Mouse (Mus musculus): ENCODE results near the gene Cdrt4. TPM values are rescaled to one million over a fixed set of nuclear protein-coding genes. Genes with fewer than 3 reads are reported as not detected.
A peak's percentile ranks its signal among the peaks of the same experiment; 100 is the strongest.

Gene Cdrt4
- polyA plus RNA-seq, 1 experiment from 2014 or later, result not detected

GRCm38 (mm10) chr11:62995066-62995754 lies 44.2 kb downstream of the Cdrt4 start:
- ChIA-PET POLR2A (no interaction called here), CTCF (interaction anchor here (1.2 kb wide), 2 partner anchors 28 to 141 kb away, joined by 4 to 7 read pairs; no protein-coding TSS in a partner anchor)
- DNase-seq (ENCODE audit: low read depth, low spot score) (no peak), ATAC-seq (no peak)
- no peak for TF ChIP-seq CTCF (IDR thresholded peaks at IDR 0.05)
- in situ Hi-C loops (cut with MboI; ENCODE audit: low pct_unique_long_range_greater_than_20kb), result no loop called here
- no peaks in the 10 kb centered on the region for H3K27me3 ChIP-seq

GRCm38 (mm10) chr11:62995755-62996521 lies 44.9 kb downstream of the Cdrt4 start:
- ChIA-PET POLR2A (interaction anchor here (0.7 kb wide), 1 partner anchor 1513 kb away, joined by 4 read pairs; no protein-coding TSS in a partner anchor), CTCF (interaction anchor here (1.2 kb wide), 3 partner anchors 8 to 140 kb away, joined by 3 to 7 read pairs (median 4); no protein-coding TSS in a partner anchor)
- no peak for TF ChIP-seq CTCF (IDR thresholded peaks at IDR 0.05)
- in situ Hi-C loops (cut with MboI; ENCODE audit: low pct_unique_long_range_greater_than_20kb), result no loop called here
- DNase-seq (ENCODE audit: low read depth, low spot score), result no peak
- no peaks in the 10 kb centered on the region for H3K27me3 ChIP-seq
- ATAC-seq, result peak; percentile 42

GRCm38 (mm10) chr11:62996522-62996898 lies 45.5 kb downstream of the Cdrt4 start:
- no peaks in the 10 kb centered on the region for H3K27me3 ChIP-seq
- ChIA-PET POLR2A (interaction anchor here (0.7 kb wide), 2 partner anchors 894 to 1512 kb away, joined by 4 read pairs; no protein-coding TSS in a partner anchor), CTCF (interaction anchor here (1.0 to 1.2 kb wide), 2 partner anchors 9 to 139 kb away, joined by 3 read pairs; no protein-coding TSS in a partner anchor)
- DNase-seq (ENCODE audit: low read depth, low spot score), result no peak
- in situ Hi-C loops (cut with MboI; ENCODE audit: low pct_unique_long_range_greater_than_20kb), result no loop called here
- TF ChIP-seq CTCF (IDR thresholded peaks at IDR 0.05), result no peak
- no peak for ATAC-seq

GRCm38 (mm10) chr11:62997039-62997717 lies 46.2 kb downstream of the Cdrt4 start:
- in situ Hi-C loops (cut with MboI; ENCODE audit: low pct_unique_long_range_greater_than_20kb), result no loop called here

GRCm38 (mm10) chr11:62997718-62998281 lies 46.8 kb downstream of the Cdrt4 start:
- DNase-seq (ENCODE audit: low read depth, low spot score), result peak; percentile 80

More at GRCm38 (mm10) chr11:62997039-62997717, 46.2 kb downstream of the Cdrt4 start:
- no peaks in the 10 kb centered on the region for H3K27me3 ChIP-seq
- ATAC-seq (peak; percentile 2), DNase-seq (ENCODE audit: low read depth, low spot score) (no peak)
- CTCF ChIA-PET, result interaction anchor here (0.7 to 1.2 kb wide), 3 partner anchors 9 to 139 kb away, joined by 3 read pairs; no protein-coding TSS in a partner anchor
- POLR2A ChIA-PET, result interaction anchor here (0.7 to 1.4 kb wide), 3 partner anchors 11 to 893 kb away, joined by 3 to 4 read pairs (median 3); no protein-coding TSS in a partner anchor
- TF ChIP-seq CTCF (IDR thresholded peaks at IDR 0.05), result no peak

GRCm38 (mm10) chr11:63000126-63000525 lies 49.1 kb downstream of the Cdrt4 start:
- no peak for DNase-seq (ENCODE audit: low read depth, low spot score)
- no peak for ATAC-seq
- no peaks in the 10 kb centered on the region for H3K27me3 ChIP-seq
- in situ Hi-C loops (cut with MboI; ENCODE audit: low pct_unique_long_range_greater_than_20kb), result no loop called here
- ChIA-PET CTCF (interaction anchor here (1.3 to 1.4 kb wide), 2 partner anchors 42 to 136 kb away, joined by 5 to 10 read pairs; no protein-coding TSS in a partner anchor), POLR2A (interaction anchor here (0.6 kb wide), 1 partner anchor 221 kb away, joined by 6 read pairs; no protein-coding TSS in a partner anchor)
- no peak for TF ChIP-seq CTCF (IDR thresholded peaks at IDR 0.05)

More at GRCm38 (mm10) chr11:62997718-62998281, 46.8 kb downstream of the Cdrt4 start:
- ATAC-seq, result peak; percentile 71
- ChIA-PET CTCF (interaction anchor here (0.6 to 1.2 kb wide), 4 partner anchors 8 to 87 kb away, joined by 3 to 4 read pairs (median 4); no protein-coding TSS in a partner anchor), POLR2A (interaction anchor here (1.0 to 1.4 kb wide), 3 partner anchors 12 to 75 kb away, joined by 3 to 6 read pairs (median 3); no protein-coding TSS in a partner anchor)
- in situ Hi-C loops (cut with MboI; ENCODE audit: low pct_unique_long_range_greater_than_20kb), result no loop called here
- TF ChIP-seq CTCF (IDR thresholded peaks at IDR 0.05), result no peak
- no peaks in the 10 kb centered on the region for H3K27me3 ChIP-seq

GRCm38 (mm10) chr11:63004617-63005016 lies 53.6 kb downstream of the Cdrt4 start:
- TF ChIP-seq CTCF (IDR thresholded peaks at IDR 0.05), result no peak
- ChIA-PET POLR2A (interaction anchor here (0.6 kb wide), 1 partner anchor 9 kb away, joined by 3 read pairs; no protein-coding TSS in a partner anchor), CTCF (interaction anchor here (1.1 kb wide), 1 partner anchor 132 kb away, joined by 4 read pairs; no protein-coding TSS in a partner anchor)
- DNase-seq (ENCODE audit: low read depth, low spot score), result no peak
- H3K27me3 ChIP-seq, result no peaks in the 10 kb centered on the region
- in situ Hi-C loops (cut with MboI; ENCODE audit: low pct_unique_long_range_greater_than_20kb), result no loop called here
- no peak for ATAC-seq

GRCm38 (mm10) chr11:63007376-63007775 lies 56.4 kb downstream of the Cdrt4 start:
- TF ChIP-seq CTCF (IDR thresholded peaks at IDR 0.05), result no peak
- no peaks in the 10 kb centered on the region for H3K27me3 ChIP-seq
- DNase-seq (ENCODE audit: low read depth, low spot score), result no peak
- ChIA-PET POLR2A (no interaction called here), CTCF (no interaction called here)
- in situ Hi-C loops (cut with MboI; ENCODE audit: low pct_unique_long_range_greater_than_20kb), result no loop called here
- no peak for ATAC-seq

GRCm38 (mm10) chr11:63008004-63008403 lies 57.0 kb downstream of the Cdrt4 start:
- ATAC-seq, result no peak
- TF ChIP-seq CTCF (IDR thresholded peaks at IDR 0.05), result no peak
- no peak for DNase-seq (ENCODE audit: low read depth, low spot score)
- no peaks in the 10 kb centered on the region for H3K27me3 ChIP-seq
- POLR2A ChIA-PET, result no interaction called here
- CTCF ChIA-PET, result no interaction called here
- in situ Hi-C loops (cut with MboI; ENCODE audit: low pct_unique_long_range_greater_than_20kb), result no loop called here

All from Patski (cell line).